Mouse (Mus musculus): ENCODE measurements at regions not wholly inside any gene's neighbourhood (a gene's known extent, or its start where the extent isn't known, plus 50 kb on each side); places are given as distances from the start of the nearest gene placed in this dataset.
A peak's percentile ranks its signal among the peaks of the same experiment; 100 is the strongest.

DNA sequence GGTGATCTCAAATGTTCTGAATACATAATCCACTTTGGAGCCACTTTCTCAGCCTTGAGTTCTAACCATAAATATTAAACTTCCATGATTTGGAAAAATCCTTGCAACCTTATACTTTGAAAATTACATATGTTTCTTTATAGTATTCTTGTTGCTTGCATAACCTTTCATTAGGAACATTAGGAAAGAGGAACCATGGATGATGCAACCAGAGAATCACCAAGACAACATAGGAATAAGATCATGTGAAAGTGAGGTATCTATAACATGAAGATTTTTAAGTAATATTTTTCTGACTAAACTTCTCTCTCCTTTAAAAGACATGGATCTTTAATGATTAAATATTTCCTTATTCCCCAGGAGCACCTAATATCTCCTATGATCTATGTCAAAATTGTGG, 1057.0 kb downstream of the Pla2g4a start:
- ATAC-seq (replicated peaks; ENCODE audit: low read depth, poor library complexity, severe bottlenecking) = peak; percentile 77

- ATAC-seq (replicated peaks; ENCODE audit: low read depth, poor library complexity, severe bottlenecking) = peak; percentile 88
Measured at GRCm38 (mm10) chr1:148903093-148903492, 1058.0 kb downstream of the Pla2g4a start.

GRCm38 (mm10) chr1:148901319-148902033, 1059.6 kb downstream of the Pla2g4a start:
- ATAC-seq (replicated peaks; ENCODE audit: low read depth, poor library complexity, severe bottlenecking) = no peak

GRCm38 (mm10) chr1:148870788-148871187, 1090.3 kb downstream of the Pla2g4a start:
- no peak for ATAC-seq (replicated peaks; ENCODE audit: low read depth, poor library complexity, severe bottlenecking)

DNA sequence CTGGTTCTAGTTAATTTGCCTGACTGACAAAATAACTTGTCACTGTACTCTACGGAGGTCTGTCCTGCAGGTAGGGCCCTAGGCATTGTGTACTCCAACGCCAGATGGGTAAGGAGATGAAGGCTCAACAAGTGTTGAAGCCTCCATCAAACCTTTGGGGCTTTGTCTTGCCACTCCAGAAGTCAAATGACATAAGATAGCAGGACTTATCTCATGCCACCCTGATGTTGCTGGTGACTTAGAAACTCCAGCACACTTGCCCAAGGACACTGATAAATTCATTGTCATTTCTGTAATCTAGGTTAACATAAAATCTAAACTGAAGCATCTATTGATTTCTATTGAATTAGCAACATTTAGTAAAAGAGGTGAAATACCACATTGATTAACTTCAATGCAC, 1097.5 kb downstream of the Pla2g4a start:
- no peak for ATAC-seq (replicated peaks; ENCODE audit: low read depth, poor library complexity, severe bottlenecking)

DNA sequence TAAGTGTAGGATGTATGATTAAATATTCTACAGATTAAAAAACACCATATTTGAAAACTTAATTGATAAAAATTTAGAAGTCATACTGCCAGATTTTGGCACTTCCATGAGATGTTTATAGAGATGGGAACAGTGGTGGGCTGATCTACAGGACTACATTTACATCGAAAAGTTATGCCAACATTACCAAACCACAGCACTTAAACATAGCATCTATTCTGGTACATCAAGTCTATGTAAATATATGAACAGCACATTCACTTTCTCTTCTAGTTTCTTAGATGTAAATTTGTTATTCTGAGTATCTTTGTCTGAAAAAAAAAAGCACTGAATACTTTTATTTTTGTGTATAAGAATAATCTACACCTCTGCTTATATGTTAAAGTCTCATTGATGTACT, 1108.1 kb downstream of the Pla2g4a start:
- ATAC-seq (replicated peaks; ENCODE audit: low read depth, poor library complexity, severe bottlenecking) = no peak

DNA sequence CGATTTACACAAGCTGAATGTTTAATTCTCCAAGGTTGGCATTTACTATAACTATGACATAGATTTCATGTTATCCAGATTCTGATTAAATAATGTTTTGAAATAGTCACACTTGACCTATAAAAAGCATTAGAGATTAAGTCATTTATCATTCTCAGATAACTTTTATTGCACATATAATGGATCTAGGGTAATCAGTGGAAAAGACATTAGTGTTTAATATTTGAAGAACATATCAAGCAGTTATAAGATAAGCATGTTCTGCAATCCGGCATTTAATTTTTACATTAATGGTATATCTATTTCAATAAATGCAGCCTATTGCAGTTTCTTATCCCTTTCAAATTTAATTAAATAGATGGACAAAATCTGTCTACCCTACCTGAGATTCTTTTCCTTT, 1114.5 kb downstream of the Pla2g4a start:
- ATAC-seq (replicated peaks; ENCODE audit: low read depth, poor library complexity, severe bottlenecking) = no peak

GRCm38 (mm10) chr1:148823146-148823545, 1137.9 kb downstream of the Pla2g4a start:
- ATAC-seq (replicated peaks; ENCODE audit: low read depth, poor library complexity, severe bottlenecking) = no peak

DNA sequence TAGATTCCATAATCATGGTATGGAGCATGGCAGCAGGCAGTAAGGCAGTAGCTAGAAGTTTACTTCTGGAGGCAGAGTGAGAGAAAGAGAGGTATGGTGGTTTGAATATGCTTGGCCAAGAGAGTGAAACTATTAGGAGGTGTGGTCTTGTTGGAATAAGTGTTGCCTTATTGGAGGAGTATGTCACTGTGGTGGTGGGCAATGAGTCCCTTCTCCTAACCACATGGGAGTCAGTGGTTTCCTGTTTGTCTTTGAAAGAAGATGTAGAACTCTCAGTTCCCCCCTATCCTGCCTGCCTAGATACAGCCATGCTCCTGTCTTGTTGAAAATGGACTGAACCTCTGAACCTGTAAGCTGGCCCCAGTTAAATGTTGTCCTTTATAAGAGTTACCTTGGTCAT, 1152.4 kb downstream of the Pla2g4a start:
- peak; percentile 100 for ATAC-seq (replicated peaks; ENCODE audit: low read depth, poor library complexity, severe bottlenecking)

DNA sequence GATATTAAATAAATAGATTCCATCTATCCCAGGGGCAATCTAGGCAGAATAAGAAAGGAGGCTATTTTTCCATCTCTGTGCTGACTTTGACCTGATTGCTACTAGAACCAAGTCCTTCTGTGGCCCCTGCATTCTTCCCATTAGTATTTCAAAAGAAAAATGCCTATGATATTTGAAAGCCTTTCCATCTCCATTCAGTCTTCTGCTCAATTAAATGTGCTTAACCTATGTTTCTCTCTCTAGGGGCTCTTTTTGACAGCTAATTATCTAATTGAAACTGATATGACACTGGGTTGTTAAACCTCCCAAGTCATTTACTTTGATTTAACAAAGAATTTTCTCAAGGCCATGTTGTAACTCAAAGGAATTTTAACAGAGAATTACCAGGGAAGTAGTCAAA, 1164.0 kb downstream of the Pla2g4a start:
- no peak for ATAC-seq (replicated peaks; ENCODE audit: low read depth, poor library complexity, severe bottlenecking)

- ATAC-seq (replicated peaks; ENCODE audit: low read depth, poor library complexity, severe bottlenecking) = no peak
Measured at GRCm38 (mm10) chr1:148750806-148751205, 1210.3 kb downstream of the Pla2g4a start.

- ATAC-seq (replicated peaks; ENCODE audit: low read depth, poor library complexity, severe bottlenecking) = no peak
Measured at GRCm38 (mm10) chr1:148722106-148722505, 1239.0 kb downstream of the Pla2g4a start.

- no peak for ATAC-seq (replicated peaks; ENCODE audit: low read depth, poor library complexity, severe bottlenecking)
Measured at GRCm38 (mm10) chr1:148721409-148721808, 1239.7 kb downstream of the Pla2g4a start.

DNA sequence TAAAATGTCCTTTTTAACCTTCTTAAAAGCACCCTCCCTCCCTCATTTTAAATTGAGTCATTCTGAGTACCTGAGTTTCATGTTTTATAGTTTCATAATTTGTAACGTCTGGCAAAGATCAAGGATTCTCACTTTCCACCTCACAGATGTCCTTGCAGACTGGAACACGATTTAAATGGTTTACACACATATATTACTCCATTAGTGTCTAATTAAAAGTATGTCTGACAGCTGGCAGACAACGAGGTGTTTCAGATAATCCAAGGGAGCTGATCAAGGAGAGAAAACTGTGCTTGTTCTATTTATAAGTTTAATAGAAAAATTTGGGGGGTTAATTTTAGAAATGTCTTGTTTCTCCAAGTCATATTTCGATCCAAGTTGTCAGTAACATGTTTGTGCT, 1240.1 kb downstream of the Pla2g4a start:
- no peak for ATAC-seq (replicated peaks; ENCODE audit: low read depth, poor library complexity, severe bottlenecking)

- no peak for ATAC-seq (replicated peaks; ENCODE audit: low read depth, poor library complexity, severe bottlenecking)
Measured at GRCm38 (mm10) chr1:148708084-148708483, 1253.0 kb downstream of the Pla2g4a start.

GRCm38 (mm10) chr1:148707657-148708056, 1253.4 kb downstream of the Pla2g4a start:
- ATAC-seq (replicated peaks; ENCODE audit: low read depth, poor library complexity, severe bottlenecking) = no peak

DNA sequence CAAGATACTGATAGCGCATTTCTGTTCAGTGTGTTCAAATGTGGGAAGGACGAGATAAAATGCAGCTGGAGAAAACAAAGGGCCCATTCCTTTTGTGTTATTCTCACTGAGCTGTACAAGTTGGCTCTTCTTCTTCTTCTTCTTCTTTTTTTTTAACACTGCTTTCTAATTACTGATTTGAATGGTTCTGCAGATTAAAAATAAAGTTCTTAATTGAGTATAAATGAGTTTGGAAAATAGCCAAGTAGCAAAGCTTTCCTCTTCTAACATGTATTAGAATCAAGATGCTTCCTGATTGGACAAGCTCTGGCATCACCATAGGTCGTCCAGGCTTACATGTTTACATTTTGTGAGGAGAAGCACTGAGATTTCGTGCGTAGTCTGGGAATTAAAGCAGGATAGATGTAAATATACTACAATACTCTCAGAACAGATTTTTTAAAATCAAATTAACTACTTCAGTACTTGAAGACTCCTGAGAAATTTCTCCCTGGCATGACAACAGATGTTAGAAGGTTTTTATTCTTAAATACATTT, 1254.8 kb downstream of the Pla2g4a start:
- ATAC-seq (replicated peaks; ENCODE audit: low read depth, poor library complexity, severe bottlenecking) = no peak

GRCm38 (mm10) chr1:148700599-148700954, 1260.5 kb downstream of the Pla2g4a start:
- no peak for ATAC-seq (replicated peaks; ENCODE audit: low read depth, poor library complexity, severe bottlenecking)

GRCm38 (mm10) chr1:148699854-148700598, 1261.1 kb downstream of the Pla2g4a start:
- no peak for ATAC-seq (replicated peaks; ENCODE audit: low read depth, poor library complexity, severe bottlenecking)

GRCm38 (mm10) chr1:148690085-148690484, 1271.0 kb downstream of the Pla2g4a start:
- ATAC-seq (replicated peaks; ENCODE audit: low read depth, poor library complexity, severe bottlenecking) = no peak

GRCm38 (mm10) chr1:148689618-148690017, 1271.5 kb downstream of the Pla2g4a start:
- no peak for ATAC-seq (replicated peaks; ENCODE audit: low read depth, poor library complexity, severe bottlenecking)
